Mouse (Mus musculus) kidney, adult 9 months (tissue): Measurements from ENCODE around the gene Abcc9.

Experiments used
- DNase-seq: peaks from one replicate; pipeline ENCODE4 v3.0.0; 2022

Abcc9 gene

DNA sequence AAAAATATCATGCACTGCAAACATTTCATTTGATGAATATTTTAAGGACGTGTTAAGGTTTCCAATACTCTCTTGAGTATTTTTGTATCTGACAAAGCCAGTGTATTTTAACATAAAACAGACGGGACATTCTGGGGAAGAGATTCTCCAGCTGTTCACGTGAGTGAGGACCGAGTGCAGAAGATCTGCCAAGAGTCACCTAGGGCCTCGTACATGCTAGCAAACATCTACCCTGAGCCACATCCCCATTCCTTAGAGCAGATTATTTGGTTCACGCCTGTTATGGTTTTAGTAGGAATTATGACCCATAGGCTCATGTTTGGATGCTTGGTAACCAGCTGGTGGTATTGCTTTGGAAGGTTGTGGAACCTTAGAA, 159.3 kb downstream of the Abcc9 start:
- DNase-seq, result no peak

DNA sequence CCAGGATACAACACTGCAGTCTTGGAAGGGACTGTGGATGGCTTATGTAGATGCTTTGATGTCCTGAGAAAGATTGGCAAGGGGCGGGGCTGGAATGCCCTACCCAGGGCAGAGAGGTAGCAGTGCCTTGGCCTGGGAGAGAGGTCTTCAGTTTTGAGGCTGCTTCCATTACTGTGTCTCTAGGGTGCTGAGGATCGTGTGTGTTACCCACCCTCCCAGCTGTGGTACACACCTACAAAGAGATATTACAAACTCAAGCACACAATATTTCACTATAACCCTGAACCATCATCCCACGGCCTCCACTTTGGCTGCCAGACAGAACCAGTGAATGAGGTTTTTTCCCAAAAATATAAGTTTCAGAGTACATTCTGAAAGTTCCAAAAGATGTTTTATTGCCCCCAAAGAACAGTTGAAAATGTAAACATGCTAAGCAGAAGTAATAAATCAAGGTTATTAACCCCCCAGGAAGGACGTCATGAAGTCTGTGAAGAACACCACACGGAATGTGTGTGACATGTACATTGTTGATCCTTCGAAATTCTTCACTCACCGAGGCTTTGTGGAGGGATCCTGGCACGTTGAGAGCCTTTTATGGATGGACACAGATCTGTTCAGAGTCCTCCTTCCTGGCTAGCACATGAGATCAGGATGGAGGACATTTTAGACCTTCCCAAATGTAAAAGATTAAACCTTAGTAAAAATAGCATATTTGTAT, 159.9 kb downstream of the Abcc9 start:
- DNase-seq, result no peak

DNA sequence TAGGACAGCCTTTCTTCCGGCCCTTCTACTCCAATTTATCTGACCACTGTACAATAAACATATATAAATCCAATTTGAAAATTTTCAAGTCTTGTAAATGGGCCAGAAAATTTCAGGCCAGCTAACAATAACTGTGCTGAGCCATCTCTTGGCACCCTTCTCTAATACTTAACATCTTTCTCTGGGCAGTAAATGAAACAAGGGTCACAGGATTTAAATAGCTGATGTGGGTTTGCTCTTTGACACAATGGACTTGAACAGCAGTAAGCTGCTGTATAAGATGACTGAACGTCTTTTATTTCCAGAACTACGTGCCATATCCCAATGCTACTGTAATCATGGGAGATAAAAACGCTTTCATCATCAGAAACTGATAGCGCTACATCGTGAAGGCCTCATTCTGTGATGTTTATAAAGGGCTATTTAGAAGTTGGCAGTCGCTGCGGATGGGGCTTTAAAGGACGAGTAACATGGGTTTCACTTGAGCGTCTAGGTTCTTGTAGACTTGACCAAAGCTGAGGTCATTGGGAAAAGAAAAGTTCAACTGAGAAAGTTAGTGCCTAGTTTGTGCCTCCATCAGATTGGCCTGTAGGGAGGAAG, 161.5 kb downstream of the Abcc9 start:
- DNase-seq, result no peak

DNA sequence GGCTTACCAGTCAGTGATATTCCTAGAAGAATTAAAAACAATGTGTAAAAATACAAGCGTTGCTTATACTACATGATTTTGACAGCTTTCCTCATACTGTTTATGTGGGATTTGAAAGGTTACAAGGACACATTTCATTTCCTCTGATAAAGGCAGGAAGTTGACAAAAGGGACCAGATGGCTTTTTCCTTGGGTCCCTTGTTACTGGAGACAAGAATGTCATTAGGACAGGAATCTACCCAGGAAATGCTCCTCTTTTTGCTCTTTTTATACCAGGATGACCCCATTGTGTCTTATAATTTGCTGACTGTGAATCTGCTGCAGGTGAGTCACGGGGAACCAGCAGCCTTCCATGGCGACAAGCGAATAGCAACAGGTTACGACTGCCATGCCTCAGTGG, 162.0 kb downstream of the Abcc9 start:
- DNase-seq, result peak; percentile 52

DNA sequence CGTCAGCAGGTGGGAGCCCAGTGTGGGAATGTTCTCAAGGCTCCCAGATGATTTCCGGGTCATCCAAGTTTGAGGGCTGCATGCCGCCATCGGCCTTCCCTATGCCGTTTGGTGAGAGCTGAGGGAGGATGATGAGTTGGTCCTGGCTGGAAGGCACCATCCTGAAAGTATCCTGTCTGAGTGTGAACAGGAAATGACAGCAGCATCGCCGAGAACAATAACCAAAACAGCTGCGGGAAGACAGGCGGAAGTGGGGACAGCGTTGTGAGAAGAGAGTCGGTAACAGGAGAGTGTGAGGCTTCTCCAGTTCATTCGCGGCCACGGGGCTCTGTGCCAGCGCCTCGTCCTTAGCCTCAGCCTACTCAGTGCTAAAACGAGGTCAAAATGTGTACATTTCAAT, 163.6 kb downstream of the Abcc9 start:
- DNase-seq, result peak; percentile 75
